Mouse (Mus musculus) urinary bladder, postnatal 14 days (tissue): ENCODE data around the gene Prkg1.

Experiments
- DNase-seq: peaks from one replicate; pipeline ENCODE4 v3.0.0; 2021; ENCODE audit warnings: low spot score

Gene Prkg1

DNA sequence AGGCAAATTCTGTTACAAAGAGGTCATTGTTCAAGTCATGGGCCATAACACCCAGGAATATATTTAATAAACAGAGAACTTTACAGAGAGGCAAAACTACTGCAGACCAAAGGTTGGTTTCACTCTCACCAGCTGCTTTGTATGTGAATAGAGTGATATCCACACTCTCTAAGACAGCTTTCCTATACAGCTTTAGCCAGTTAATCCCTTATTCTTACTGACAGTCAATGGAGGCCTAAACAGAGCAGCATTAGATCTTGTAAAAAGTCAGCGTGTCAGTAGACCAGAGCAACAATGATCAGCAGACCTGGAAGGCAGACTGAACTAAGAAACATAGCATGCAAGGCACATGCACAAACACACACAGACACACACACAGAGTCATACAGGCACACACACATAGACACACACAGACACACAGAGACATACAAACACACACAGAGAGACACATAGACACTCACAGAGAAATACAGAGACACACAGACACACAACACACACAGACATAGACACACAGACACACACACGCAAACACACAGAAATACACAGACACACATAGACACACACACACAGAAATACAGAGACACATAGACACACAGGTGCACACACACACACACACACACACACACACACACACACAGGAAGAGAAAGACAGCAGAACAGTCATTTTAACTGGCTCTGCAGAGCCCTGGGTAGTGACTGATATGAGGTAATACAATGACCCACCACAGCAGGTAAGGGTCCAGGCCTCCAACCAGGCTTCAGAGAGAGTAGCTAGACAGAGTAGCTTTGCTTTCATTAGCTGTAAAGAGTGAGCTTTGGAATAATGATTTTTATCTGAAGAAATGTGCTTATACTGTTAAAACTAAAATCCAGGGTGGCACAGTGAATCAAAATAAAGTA lies 723.6 kb downstream of the Prkg1 start:
- no peak for DNase-seq

DNA sequence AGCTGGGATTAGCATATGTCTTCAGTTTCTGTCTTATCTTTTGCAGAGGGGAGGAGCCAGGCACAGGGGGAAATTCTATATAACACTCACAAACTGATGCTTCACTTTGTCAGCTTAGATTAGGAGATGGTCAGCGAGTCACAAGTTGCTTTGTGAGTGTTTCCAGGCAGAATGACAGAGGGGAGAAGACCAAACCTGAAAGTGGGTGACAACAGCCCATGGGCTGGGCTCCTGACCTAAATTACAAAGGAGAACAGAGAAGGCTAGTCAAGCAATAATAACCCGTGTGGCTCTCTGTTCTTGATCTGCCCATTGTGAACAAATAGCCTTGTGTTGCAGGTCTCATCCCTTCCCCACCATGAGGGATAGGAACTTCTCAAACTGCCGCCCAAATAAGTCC lies 725.9 kb downstream of the Prkg1 start:
- DNase-seq, result no peak

DNA sequence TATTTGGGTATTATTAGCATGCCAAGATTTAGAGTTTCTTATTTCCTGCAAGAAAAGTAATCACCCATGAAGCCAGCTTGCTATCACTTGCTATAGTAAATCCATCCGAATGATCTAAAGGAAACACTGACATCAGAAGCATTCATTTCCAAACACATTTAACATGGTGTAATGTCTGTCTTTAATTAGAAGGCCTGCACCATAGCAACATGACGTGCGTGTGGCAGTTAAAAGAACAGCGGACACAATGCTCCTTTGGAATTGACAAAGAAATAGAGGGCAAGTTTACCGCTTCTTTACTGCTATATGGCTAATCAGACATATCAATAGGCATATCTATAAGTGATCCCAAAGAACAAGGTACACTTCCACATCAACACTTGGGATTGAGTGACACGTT lies 733.2 kb downstream of the Prkg1 start:
- no peak for DNase-seq

DNA sequence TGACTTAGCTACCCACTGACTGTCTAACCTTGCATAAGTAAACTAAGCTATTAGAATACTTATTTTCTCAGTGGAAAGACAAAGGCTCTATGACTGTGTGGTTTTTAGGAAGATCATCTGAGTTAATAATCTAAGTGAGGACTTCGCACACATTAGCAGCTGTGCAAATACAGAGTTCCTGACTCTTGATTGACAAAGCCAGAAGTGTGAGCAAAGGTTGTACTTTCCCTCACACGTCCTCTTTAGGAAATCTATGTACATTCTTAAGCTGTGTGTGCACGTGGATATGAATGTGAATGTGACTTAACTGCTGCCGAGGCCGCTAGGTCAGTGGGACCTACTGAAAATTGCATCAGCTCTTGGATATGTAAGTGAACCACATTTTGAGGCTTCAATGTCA lies 738.0 kb downstream of the Prkg1 start:
- no peak for DNase-seq

DNA sequence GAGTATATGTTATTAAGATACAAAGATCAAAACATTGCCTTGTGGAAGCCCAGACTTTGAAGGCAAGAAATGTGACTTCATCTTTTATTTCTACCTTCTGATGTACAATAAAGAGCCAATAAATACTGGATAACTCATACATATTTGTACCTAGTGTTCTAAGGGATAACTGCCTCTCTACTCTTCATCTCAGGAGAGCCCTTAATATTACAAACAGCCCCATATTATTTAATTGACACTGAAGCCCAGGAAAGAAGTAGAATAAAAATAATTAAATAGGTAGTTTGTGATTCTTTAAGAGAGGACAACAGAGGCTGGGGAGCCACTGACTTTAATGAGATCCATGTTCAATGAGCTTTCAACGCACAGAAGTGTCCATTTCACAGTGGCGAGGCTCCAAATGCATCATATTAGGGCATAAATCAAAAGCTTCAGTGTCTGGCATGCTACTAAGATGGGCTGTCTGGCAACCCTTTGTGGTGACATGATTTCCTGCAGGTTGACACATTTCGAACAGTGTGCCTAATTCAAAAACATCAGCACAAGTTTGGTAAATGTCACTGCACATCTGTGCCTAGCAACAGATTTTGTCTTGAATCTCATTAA lies 753.2 kb downstream of the Prkg1 start:
- DNase-seq, result no peak

DNA sequence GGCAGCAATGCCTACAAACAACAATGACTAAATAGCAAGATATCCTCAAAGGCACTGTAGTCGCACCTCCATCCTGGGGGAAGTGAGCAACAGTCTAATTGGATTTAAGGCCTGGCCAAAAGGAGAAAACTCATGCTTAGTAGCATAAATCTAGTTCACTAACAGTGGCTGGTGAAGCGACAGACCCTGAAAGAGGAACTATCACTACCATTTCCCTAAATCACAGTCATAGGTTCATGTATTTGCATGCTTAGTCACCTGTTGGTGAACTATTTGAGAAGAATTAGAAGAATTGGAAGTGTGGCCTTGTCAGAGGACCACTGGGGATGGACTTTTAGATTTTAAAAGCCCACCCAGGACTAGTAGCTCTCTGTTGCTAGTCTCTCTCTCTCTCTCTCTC lies 766.3 kb downstream of the Prkg1 start:
- DNase-seq, result no peak

DNA sequence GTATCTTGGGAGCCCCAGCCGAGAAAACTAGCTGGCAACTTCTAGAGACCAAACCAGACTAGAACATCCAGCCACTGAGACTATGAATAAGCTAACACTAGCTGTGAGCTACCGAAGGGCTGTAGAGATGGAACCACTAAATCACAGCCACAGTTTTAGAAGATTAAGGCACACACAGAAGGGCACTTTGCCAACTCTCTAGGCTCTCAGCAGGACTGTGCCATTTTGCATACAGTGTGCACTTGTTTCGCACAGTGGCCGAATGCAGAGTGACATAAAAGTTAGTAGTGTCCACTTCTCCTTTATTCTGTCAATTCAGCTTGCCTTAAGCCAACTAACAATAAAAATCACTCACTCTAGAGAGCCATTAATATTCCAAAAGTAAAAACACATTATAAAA lies 774.4 kb downstream of the Prkg1 start:
- no peak for DNase-seq

DNA sequence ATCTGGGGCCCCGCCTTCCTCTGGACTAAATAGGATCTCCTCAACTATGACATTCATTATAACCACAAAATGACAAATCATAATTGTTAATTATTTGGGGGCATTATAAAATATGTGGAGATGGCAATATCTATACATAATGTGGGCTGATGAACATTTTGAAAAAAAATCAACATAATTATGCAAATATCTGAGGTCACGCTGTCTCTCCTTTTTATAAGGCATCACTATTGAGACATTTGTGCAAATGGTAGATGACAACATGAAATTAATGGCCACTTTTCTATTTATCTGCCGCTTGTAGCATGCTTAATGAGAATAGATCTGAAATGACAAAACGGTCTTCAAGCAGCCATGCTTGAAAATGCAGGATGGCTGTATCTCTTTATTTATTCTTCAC lies 782.4 kb downstream of the Prkg1 start:
- no peak for DNase-seq

DNA sequence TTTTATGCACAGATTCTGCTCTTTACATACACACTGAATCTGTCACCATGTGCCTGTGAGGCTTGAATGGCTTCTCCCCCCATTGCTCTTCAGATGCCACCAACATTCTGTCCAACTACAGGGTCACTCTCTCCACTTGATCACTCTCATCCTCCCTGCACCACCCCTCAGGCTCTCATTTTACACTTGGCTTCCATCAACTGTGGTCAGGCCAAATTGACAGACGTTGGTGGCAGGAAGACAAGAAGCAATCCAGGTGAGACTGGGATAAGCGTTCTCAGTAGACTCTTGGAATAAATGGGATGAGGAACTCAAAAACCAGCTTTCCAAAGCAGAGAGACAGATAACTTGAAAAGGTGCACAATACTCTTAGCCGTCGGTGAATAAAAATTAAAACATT lies 786.7 kb downstream of the Prkg1 start:
- no peak for DNase-seq

DNA sequence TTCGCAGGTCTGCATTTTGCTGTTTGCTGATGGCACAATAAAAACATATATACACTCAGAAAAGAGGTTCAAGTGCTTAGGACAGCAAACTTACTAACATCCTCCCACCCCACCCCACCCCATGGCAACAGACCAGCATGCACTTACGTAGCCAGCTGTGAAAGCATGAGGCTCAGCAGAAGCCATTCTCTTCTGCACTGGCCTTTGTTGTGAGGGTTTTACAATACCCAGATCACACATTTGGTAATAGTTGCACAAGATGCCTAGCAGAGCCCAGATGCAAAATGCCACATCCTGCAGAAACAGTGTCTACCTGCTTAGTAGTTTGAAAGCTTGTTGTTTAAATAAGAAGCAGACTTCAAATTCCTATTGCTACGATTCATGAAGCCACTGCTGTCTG lies 814.2 kb downstream of the Prkg1 start:
- no peak for DNase-seq

DNA sequence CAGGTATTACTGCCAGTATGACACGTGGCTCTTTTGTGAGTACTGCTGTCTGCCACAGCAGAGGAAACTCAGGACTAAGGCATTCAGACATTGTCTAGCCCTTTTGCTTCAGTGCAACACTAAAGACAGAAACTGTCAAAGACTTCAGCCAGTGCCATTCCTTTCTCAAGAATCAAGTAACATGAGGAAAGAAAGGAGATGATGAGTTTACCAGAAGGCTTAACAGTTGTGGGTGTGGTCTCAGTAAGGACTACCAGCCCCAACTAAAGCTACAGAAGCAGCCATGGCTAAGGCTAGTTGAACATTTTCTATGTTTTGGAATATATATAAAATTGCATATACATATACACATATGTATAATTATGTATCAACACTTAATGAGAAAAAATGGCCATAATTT lies 816.6 kb downstream of the Prkg1 start:
- DNase-seq, result no peak

DNA sequence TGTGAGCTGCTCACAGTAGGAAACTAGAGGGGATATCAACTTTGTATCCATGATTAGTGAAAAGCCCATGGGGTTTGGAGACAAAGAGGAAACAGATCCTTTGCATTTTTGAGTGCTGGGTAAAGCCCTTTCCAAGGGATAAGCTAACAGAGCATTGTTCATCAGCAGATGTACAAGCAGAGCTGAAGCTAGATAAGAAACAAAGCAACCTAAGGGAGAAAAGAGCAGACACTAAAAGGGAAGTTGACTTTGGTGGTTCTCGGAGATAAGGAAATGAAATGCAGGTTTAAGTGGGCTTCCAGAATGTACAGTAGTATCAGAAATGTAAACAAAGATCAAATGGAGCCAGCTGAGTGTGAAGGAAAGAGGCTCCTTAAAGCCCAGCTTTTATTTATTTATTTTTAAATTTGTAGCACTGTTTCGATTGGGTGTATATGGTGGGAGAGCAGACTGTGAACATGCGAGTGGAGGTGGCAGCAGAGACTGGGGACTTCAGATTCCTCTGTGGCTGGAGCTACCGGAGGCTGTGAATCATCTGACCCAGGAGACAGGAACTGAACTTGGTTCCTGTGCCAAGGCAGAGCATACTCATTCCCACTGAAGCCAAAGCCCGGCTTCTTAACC lies 822.4 kb downstream of the Prkg1 start:
- no peak for DNase-seq

DNA sequence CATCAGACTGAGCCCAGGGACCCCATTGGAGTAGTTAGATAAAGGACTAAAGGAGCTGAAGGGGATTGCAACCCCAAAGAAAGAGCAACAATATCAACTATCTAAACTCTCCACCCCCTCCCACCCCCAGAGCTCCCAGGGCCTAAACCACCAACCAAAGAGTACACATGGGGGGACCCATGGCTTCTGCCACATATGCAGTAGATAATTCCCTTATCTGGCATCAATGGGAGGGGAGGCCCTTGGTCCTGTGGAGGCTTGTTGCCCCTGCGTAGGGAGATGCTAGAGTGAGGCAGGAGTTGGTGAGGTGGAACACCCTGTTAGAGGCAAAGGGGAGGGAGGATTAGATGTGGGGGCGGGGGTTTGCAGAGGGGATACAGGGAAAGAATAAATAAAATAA lies 826.8 kb downstream of the Prkg1 start:
- DNase-seq, result no peak

DNA sequence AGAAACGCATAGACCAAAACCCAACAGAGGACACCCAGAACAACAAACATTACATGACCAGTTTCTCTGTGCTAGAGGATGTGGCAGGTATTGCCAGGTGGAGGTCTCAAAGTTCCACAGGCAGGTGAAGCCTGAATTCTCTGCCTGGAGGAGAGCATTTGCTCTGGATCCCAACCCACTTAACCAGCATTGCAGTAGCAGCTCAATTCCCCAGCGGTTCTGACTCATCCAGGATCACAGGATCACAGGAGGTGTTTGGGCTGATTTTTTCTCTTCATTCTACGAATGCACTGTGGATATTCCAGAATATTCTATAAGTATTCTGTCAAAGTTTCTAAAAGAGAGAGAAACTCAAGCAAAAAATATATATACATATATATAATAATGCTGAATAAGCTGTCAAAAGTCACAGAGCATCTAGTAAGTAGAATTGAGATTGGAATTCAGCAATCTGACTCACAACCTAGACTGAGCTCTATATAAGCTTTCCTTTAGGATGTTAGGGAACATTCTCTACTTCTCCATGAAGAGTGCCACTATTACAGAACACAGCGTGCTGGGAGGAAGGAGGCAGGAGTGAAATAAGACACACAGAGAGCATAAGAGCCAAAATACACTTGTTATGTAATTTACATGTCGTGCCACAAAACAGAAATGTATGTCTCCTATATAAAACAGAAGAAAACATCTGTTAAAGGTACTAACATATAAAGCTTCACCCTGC lies 833.2 kb downstream of the Prkg1 start:
- DNase-seq, result no peak

DNA sequence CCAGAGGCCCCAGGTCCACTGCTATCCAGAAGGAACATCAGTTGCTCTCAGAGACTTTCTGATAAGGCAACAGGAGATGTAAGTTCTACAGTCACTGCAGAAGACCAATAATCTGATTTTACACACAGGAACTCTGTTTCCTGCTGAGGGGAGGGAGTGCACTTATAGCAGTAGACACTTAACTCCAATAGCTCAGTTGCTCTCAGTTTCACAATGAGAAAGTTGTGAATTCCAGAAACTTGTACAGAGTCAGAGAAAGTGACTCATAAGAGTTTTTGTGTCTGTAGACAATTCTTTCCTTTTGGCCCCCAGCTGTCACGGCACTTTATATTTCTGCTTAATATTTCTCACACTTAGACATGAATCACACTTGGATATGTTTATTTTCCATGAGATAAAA lies 840.8 kb downstream of the Prkg1 start:
- DNase-seq, result no peak

DNA sequence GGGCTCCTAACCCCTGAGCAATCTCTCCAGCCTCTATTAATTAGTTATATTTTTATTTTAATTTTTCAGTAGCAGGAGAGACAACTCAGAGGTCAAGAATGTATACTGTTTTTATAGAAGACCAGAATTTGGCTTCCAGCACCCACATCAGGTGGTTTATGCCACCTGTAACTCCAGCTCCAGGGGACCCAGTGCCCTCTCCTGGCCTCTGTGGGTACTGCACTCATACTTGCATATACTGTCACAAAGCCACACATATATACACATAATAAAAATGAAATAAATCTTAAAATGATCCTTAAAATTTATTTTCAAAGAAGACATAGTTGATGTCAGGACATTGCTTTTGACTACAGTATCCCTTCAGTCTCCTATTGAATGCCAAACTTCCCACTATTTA lies 862.5 kb downstream of the Prkg1 start:
- DNase-seq, result no peak

DNA sequence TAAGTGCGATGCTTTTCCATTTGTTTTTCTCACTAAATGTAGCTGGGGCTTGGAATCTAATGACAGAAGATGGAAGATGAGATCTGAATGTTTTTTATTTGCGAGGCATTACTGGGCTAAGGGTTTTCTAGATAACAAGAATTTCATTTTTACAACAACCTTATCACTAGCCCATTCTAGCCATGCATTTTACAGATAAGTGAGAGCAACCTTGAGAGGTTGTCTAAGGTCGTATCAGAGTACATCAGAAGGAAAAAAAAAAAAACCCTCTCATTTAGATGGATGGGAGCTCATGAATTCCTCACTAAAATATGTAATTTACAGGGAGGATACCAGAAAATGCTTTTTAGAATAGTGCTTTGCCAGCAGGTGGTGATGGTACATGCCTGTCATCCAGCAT lies 863.8 kb downstream of the Prkg1 start:
- no peak for DNase-seq

DNA sequence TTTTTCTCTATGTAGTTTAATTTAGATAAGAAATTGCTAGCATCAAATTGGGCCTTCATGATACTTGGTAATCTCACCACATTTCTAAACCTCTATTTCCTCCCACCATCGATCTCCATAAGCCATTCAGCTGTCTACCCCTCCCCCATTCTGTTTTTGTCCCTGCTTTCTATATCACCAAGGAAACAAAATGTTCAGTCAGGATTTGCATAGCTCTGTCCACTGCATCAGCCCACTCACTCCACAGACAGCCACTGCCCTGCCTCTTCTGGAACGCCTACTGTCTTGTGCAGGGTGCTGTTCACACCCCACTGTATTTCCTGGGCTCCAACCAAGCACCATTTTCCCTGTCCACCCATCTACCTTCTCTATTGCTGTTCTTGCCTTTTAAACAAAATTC lies 874.5 kb downstream of the Prkg1 start:
- no peak for DNase-seq

DNA sequence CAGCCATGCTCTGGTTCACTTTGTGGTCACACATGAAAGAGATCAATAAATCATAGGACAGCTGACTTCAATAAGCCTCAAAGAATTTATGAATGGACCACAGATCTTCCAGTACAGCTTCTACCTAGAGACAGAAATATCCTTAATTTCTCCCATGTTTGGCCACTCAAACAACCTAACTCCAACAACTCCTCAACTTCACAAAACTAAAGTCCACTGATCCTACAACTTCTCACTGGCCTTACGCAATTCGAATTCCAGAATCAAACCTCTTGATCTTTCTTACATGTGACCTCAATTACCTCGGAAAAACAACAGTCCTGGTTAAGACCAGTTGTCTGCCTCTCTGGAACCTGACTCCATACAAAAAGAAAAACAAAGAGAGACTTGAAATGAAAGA lies 875.0 kb downstream of the Prkg1 start:
- DNase-seq, result no peak

DNA sequence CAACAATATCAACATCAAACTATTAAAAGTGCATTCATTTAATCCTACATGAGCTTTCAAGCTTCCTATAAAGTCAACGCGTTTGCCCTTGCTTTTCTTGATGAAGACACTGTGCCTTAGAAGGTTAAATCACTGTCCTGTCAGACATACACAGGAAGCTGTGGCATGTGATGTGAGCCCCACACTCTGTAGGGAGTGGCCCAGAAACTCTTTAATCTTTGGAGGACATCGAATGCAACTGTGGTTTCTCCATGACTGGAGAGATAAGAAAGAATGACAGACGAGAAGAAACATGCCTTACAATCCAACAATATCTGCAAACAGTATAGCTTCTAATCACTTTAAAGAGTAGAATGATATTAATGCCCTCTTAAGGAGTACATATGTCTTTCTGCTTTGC lies 903.4 kb downstream of the Prkg1 start:
- no peak for DNase-seq

DNA sequence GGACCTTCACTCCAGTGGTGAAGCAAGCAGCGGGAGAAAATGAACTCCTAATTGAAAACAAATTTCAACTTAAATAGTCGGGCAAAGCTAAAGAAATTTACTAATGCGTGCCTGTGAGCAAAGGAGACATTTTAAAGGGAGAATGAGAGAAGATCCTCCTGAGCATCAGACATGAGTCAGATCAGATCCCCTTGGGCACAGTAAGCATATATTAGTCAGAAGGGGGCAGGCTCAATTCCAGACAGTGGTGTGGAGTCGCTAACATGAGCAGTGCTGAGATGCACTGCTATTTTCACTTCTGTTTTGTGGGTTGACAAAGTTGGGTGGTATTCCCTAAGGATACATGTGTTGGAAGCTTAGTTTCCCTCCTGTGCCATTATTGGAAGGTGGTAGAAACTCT lies 913.8 kb downstream of the Prkg1 start:
- no peak for DNase-seq

DNA sequence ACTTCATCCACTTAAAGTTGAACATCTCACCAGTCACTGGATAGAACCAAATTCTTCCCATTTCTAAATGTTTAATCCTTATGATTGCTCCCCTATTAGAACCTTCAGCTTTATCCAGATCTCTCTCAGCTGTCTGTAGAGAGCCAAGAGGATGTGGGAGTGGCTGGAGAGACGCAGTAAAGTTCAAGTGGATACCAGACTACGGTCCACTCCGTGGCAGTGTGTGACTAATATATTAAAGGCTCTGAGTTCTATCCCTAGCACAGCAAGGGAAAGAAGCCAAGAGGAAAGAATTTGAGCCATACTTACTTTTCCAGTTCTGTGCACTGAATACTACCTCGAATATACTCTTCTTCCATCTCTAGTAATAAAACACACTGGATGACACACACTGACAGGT lies 919.9 kb downstream of the Prkg1 start:
- no peak for DNase-seq

DNA sequence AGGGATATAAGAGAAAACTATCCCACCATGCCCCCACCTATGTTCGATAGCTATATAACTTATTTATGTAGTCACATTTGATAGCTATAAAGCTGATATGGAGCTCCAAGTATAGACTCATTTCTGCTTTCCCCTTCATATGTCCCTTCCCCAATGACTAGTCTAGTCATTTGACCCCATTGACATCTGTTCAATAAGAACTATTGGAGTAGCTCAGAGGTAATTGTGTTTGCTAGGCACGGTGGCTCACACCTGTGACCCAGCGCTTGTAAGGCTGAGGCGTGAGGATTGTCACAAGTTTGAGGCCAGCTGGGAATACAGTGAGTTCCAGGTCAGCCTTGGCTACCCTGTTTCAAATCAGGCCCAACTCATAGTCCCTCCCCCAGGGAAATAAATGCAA lies 921.2 kb downstream of the Prkg1 start:
- DNase-seq, result no peak
